Mouse (Mus musculus) ES-Bruce4 (cell line): Measurements from ENCODE around the gene Lrrk1.

Experiments used
- EP300 ChIP-seq: IDR thresholded peaks from 2 replicates; pipeline ENCODE4 v1.6.1; 2011; ENCODE audit warnings: low read depth, low read length; ENCODE audit not compliant: insufficient read depth
- POLR2A ChIP-seq: IDR thresholded peaks from one replicate; pipeline ENCODE4 v1.8.1; 2011; ENCODE audit warnings: low read length; ENCODE audit not compliant: insufficient read depth

DNA sequence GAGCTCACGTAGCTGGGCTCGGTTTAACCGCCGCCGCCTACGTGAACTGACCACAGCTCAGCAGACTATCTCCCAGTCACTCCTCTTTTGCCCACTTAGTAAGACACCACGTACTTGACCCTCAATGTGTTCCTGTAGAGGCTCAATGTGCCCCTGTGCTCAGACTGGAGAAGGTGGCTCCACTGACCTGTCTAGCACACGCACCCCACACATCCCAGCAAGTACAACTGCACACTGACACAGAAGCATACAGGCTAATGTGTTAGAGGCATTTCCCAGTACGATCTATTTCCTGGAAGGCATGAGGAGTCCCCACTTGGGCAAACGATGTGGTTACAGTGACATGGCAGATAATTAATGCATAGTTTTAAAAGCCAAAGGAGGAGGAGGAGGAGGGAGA is 11.6 kb downstream of the Lrrk1 start:
- TF ChIP-seq POLR2A = no peak
- no peak for TF ChIP-seq EP300
